Mouse (Mus musculus): ENCODE measurements around the gene Urad.

The Urad gene

DNA sequence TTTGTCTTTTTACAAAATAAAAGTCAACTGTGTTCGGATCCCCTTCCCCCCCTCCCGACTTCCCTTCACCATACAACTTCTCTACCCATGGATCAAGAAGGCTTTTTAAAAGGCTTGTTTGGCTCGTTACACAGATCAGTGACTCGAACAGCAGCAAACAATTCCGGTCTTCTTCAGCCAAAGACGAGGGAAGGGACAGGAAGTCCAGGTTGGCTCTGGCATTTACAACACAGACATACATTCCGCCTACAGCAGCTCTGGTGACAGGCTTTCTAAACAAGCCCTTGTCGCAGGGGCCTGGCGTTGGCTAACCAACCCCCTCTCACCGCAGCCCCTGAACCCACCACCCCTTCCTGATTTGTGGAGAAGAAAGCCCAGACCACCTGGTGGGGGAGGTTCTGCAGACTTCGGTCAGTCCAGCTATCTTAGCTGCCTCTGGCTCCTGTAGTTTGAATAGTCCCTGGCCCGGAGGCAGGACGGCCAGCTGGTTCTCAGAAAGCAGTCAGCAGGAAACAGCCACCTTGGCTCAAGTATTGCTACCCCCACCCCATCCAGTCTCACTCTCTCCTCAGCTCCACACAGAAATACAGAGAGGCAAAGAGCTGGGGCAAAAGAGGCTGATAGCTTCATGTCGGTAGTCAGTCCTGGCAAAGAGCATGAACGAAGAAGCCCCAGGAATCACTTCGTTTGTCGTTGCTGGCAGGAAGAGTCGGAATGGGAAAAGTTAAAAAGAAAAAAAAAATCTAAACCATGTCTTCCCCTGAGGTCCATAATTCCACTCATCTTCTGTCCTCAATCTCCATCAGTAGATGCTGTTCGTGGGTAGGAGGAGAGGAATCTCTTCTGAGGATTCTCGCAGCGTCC lies 21.1 kb downstream of the Urad start:
- DNase-seq (ENCODE audit: low read depth): no peak

GRCm38 (mm10) chr5:147300001-147300363 lies 22.3 kb downstream of the Urad start:
- no peak for DNase-seq (ENCODE audit: low read depth)

- DNase-seq (ENCODE audit: low read depth): peak; percentile 53
Observed at GRCm38 (mm10) chr5:147299255-147300000, 22.8 kb downstream of the Urad start.

- DNase-seq (ENCODE audit: low read depth): no peak
Observed at GRCm38 (mm10) chr5:147297249-147297648, 25.0 kb downstream of the Urad start.

- peak; percentile 73 for DNase-seq (ENCODE audit: low read depth)
Observed at GRCm38 (mm10) chr5:147294121-147294520, 28.1 kb downstream of the Urad start.

DNA sequence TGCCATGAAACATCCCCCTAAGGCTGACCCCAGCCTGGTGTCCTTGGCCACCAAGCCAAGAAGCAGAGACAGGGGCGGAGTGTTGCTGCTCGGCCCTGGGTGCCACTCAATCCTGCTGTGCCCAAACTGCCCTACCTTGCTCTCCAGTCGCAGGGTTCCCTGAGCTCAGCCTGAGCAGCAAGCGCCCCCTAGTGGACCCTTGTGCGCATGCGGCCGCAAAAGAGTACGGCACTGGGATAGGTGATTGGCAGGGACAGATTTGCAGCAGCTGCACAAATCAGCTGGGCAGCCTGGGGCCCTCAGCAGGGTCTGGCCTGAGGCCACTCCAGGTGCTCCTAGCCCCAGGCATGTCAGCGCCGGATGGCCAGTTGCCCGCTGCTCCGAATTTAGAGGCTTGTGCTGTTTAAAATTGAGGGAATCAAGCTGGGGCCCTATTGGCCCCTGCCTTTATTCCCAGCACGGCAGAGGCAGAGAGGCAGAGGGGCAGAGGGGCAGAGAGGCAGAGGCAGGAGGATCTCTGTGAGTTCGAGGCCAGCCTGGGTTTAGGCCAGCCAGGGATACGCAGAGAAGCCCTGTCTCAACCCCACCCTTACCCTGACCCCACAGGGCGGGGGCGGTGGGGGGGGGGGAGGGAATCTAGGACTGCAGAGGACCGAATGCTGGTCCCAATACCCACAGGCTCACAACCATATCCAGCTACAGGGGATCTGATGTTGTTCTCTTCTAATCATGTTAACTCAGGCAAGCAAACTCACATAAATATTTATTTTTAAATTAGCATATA lies 28.9 kb downstream of the Urad start:
- DNase-seq (ENCODE audit: low read depth): peak; percentile 91

- peak; percentile 80 for DNase-seq (ENCODE audit: low read depth)
Observed at GRCm38 (mm10) chr5:147292506-147293120, 29.6 kb downstream of the Urad start.

- peak; percentile 72 for DNase-seq (ENCODE audit: low read depth)
Observed at GRCm38 (mm10) chr5:147291764-147292505, 30.3 kb downstream of the Urad start.

DNA sequence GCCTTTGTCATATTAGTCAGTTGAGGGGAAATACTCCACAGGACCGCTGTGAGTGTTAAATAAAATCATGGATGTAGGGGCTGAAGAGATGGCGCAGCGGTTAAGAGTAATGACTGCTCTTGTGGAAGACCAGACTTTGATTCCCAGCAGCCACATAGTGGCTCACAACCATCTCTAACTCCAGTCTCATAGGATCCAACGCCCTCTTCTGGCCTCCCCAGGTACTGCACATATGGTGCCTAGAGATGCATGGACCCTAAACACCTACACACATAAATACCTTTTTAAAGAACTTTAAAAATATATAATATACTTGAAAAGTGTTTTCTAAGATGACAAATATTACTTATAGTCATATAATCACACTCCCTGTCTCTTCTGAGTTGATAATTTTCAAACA lies 37.9 kb downstream of the Urad start:
- DNase-seq (ENCODE audit: low read depth): no peak

- no peak for DNase-seq (ENCODE audit: low read depth)
Observed at GRCm38 (mm10) chr5:147277547-147277925, 44.7 kb downstream of the Urad start.

GRCm38 (mm10) chr5:147276701-147277546 lies 45.3 kb downstream of the Urad start:
- DNase-seq (ENCODE audit: low read depth): no peak

DNA sequence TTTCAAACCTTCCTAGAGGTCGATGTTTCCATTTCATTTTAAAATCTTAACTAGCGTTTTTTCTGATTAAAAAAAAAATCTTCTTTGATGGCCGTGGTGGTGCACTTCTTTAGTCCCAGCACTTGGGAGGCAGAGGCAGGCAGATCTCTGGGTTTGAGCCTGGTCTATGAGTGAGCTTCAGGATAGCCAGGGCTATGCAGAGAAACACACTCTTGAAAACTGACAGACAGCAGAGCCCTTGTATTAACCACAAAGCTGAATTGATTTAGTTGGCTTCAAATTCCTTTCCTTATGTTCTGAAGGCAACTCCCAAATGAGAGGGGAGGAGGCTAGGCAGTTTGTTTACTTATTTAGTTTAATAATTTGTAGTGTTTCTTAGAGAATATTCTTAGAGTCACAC lies 46.5 kb downstream of the Urad start:
- DNase-seq (ENCODE audit: low read depth): no peak

- DNase-seq (ENCODE audit: low read depth): no peak
Observed at GRCm38 (mm10) chr5:147274174-147275141, 47.8 kb downstream of the Urad start.

- no peak for DNase-seq (ENCODE audit: low read depth)
Observed at GRCm38 (mm10) chr5:147272808-147273345, 49.4 kb downstream of the Urad start.

- no peak for DNase-seq (ENCODE audit: low read depth)
Observed at GRCm38 (mm10) chr5:147272046-147272807, 50.0 kb downstream of the Urad start.

DNA sequence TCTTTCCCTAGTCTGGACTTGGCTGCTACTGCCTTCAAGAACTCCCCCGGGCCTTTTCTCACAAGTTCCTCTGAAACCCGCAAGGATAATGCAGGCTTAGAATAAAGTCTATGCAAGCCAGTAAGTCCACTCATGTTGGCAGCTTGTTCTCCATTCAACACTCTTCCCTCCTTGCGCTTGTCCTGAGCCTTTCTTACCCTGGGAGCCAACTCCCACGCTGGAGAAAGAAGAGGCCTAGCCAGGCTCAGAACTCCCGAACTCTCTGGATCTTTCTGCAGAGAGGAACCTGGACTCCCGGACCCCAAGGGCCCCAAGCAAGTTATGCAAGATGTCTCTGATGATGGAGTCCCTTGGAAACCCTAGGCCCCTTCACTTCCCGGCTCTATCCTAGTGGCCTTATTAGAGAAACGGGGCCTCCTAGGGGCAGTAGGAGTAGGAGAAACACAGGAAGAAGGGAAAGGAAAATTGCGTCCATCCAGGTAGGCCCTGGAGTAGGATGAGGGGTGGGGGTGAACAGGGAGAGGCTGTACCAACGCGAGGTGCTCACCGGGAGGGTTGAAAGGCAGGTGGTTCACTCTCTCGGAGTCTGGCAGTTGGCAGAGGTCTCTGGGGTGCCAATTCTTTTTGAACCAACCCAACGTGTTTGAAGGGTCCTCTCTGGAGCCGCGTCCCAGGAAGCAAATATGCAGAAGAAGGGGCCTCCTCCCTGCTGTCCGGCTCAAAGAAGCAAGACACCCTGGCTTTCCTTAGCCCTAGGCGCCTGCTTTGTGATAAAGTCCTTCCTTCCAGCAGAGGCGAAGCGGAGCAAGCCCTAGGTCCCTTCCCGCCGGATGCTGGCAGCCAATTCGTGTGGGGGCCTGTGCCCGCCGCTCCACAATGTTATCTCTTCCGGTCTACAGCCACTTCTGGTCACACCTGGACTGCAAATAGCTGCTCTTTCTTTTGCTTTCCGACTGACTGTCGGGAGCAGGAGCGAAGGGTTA lies 51.3 kb downstream of the Urad start:
- DNase-seq (ENCODE audit: low read depth): no peak

Data from 416B (cell line).